Mouse (Mus musculus) embryonic stem cell, embryonic (primary cell): Measurements from ENCODE around the gene Noxred1.

Source experiments
- CTCF ChIA-PET, 4 experiments: fragments of 300-600 bp in 2 of 4; fragments of 350-600 bp in 2 of 4; sonication (Branson Sonifier 250); formaldehyde crosslinking; loops; one replicate each; lab custom pipeline; 2022; ENCODE audit warnings: inconsistent platforms in 2 of 4; lab: Charles Lee
- POLR2A ChIA-PET, 4 experiments: fragments of 300-600 bp in 2 of 4; fragments of 350-600 bp in 2 of 4; sonication (Branson Sonifier 250); formaldehyde crosslinking; loops; one replicate each; lab custom pipeline; 2022; ENCODE audit warnings: antibody characterized with exemption in 4 of 4, inconsistent platforms in 1 of 4; lab: Charles Lee

Gene Noxred1

DNA sequence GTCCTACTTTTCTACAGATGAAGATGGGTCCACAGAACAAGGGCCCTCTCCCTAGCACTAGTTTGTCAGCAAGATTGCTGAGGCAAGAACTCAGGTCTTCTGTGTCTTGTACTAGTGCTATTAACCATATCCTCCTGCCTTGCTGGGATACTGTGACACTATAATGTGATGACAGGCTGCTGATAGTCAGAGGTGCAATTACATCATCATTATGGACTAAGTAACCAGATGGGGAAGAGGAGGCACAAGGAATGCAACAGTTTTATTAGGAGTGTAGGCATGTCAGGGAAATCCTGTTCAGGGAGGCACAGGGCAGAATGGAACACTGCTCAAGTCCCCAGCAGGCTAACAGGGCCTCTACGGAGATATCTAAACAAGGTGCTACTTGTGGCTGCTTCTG, at the start of gene Noxred1:
Gene Noxred1 (minus strand): TSS at position 101 of the 400 bp plus-strand sequence.
- CTCF ChIA-PET, result no interaction called here
- POLR2A ChIA-PET, result no interaction called here

DNA sequence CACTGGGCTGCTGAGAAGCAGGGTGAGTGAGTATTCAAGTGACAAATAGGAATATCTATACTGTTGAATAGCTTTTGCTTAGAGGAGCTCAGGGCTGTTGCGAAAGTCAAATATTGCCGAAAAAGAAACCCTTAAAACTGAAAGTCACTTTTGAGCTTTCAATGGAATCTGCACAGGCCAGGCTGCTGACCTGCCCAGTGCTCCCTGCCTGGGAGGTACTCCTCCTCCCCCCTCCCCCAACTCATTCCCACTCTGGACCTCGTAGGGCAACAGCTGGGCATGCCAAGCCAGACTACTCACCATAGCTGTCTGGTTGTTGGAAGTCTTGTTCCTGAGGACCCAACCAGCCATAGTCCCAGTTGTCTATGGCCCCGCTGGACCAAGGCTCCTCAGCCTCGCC, 46.2 kb upstream of the Noxred1 start:
- POLR2A ChIA-PET, result interaction anchor here (0.6 to 15.6 kb wide), 29 partner anchors 8 to 323 kb away, joined by 3 to 389 read pairs (median 4); partner anchors contain the start of genes Ahsa1 (in 3 of the 4) and Vipas39 (in 3 of the 4)

DNA sequence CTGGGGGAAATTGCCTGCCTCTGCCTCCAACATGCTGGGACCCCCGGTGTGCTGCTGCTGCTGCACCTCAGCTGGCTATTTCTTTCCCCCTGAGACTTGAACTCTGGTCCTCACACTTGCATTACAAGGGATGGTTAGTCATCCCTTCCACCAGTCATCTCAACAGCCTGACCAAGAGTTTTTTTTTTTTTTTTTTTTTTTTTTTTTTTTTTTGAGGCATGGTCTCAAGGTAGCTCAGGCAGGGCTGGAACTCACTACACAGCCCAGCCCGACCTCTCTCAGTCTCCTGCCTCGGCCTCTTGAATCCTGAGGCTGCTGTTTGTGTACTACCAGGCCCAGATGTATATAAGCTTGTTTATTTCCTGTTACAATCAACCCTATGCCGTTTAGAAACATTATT, 45.7 kb upstream of the Noxred1 start:
- CTCF ChIA-PET, result interaction anchor here in 2 of 4 experiments (0.7 to 1.2 kb wide), 7 partner anchors 9 to 282 kb away, joined by 3 to 5 read pairs (median 3); no protein-coding TSS in a partner anchor

More for the DNA sequence above, 46.2 kb upstream of the Noxred1 start:
- CTCF ChIA-PET, result interaction anchor here in 2 of 4 experiments (0.8 to 1.2 kb wide), 2 partner anchors 46 to 196 kb away, joined by 3 read pairs; no protein-coding TSS in a partner anchor

DNA sequence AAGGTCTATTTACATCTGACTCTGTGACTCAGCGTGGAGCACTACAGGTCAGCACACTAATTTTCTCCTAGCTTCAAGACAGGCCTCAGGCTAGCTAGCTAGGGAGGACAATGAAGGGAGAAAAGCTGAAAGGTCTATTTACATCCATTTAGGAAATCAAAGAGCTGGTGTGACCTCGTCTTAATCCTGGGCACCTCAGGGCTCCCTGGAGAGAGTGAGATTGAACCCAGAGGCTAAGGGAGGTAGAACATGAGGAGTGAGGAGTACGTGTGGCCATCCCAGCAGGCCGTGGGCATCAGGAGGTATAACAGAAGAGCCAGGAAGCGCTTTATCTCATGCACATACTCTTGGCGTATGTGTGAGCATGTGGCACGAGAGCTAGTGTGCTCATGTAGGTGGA, 45.2 kb upstream of the Noxred1 start:
- POLR2A ChIA-PET, result interaction anchor here (0.5 to 15.6 kb wide), 34 partner anchors 9 to 594 kb away, joined by 3 to 389 read pairs (median 5); partner anchors contain the start of genes Ahsa1 (in 3 of the 4), Vipas39 (in 3 of the 4), Gstz1 (in 1 of the 4) and Pomt2 (in 1 of the 4)
- CTCF ChIA-PET, result interaction anchor here in 3 of 4 experiments (0.6 to 1.2 kb wide), 9 partner anchors 9 to 281 kb away, joined by 3 to 5 read pairs (median 3); no protein-coding TSS in a partner anchor

More for the DNA sequence above, 45.7 kb upstream of the Noxred1 start:
- POLR2A ChIA-PET, result interaction anchor here (0.6 to 15.6 kb wide), 40 partner anchors 8 to 341 kb away, joined by 3 to 389 read pairs (median 4); partner anchors contain the start of genes Ahsa1 (in 3 of the 4), Vipas39 (in 3 of the 4), Gstz1 (in 1 of the 4) and Pomt2 (in 1 of the 4)

GRCm38 (mm10) chr12:87282743-87283142, 44.2 kb upstream of the Noxred1 start:
- POLR2A ChIA-PET, result interaction anchor here (0.6 to 15.6 kb wide), 26 partner anchors 8 to 135 kb away, joined by 3 to 389 read pairs (median 9); partner anchors contain the start of genes Ahsa1 (in 2 of the 4), Vipas39 (in 2 of the 4), Gstz1 (in 1 of the 4) and Pomt2 (in 1 of the 4)
- CTCF ChIA-PET, result interaction anchor here in 2 of 4 experiments (0.6 to 1.2 kb wide), 6 partner anchors 8 to 119 kb away, joined by 3 to 5 read pairs (median 3); no protein-coding TSS in a partner anchor

DNA sequence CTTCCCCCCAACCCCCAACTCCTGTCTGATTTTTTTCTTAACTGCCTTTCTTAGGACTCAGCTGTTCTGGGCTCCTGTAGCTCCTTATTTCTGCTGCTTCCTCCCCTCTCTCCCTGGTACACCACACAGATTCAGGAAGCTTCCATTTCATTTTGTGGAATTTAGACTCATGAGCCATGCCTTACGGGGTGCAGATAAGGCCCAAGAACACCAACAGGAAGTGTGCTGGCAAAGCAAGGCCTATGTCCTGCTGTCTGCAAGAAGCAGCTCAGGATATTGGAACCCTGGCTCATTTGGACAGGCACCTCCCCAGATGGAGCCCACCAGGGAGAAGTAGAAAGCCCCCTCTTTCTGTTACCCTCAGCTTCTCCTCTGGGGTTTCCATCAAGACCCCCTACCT, 43.2 kb upstream of the Noxred1 start:
- ChIA-PET POLR2A (interaction anchor here in 3 of 4 experiments (0.5 to 15.6 kb wide), 22 partner anchors 8 to 581 kb away, joined by 3 to 389 read pairs (median 8); partner anchors contain the start of genes Ahsa1 (in 2 of the 3) and Vipas39 (in 2 of the 3)), CTCF (interaction anchor here in 1 of 4 experiments (1.1 kb wide), 1 partner anchor 54 kb away, joined by 3 read pairs; no protein-coding TSS in a partner anchor)

GRCm38 (mm10) chr12:87279879-87280278, 41.3 kb upstream of the Noxred1 start:
- POLR2A ChIA-PET, result interaction anchor here in 3 of 4 experiments (0.6 to 15.6 kb wide), 51 partner anchors 8 to 590 kb away, joined by 3 to 389 read pairs (median 5); partner anchors contain the start of genes Ahsa1 (in 3 of the 3), Pomt2 (in 3 of the 3), Vipas39 (in 3 of the 3) and Sptlc2 (in 2 of the 3)
- CTCF ChIA-PET, result interaction anchor here (0.6 to 2.9 kb wide), 34 partner anchors 10 to 475 kb away, joined by 3 to 23 read pairs (median 4); partner anchors contain the start of genes Ahsa1 (in 1 of the 4) and Vipas39 (in 1 of the 4)

- POLR2A ChIA-PET, result interaction anchor here (0.7 to 15.6 kb wide), 55 partner anchors 9 to 590 kb away, joined by 3 to 389 read pairs (median 5); partner anchors contain the start of genes Ahsa1 (in 4 of the 4), Vipas39 (in 4 of the 4), Pomt2 (in 3 of the 4) and Sptlc2 (in 2 of the 4)
Measured at GRCm38 (mm10) chr12:87279350-87279749, 40.8 kb upstream of the Noxred1 start.

GRCm38 (mm10) chr12:87278118-87278730, 39.7 kb upstream of the Noxred1 start:
- CTCF ChIA-PET, result interaction anchor here (0.5 to 2.9 kb wide), 7 partner anchors 12 to 96 kb away, joined by 3 to 23 read pairs (median 4); partner anchors contain the start of genes Ahsa1 (in 2 of the 4) and Vipas39 (in 2 of the 4)
- POLR2A ChIA-PET, result interaction anchor here (0.6 to 15.6 kb wide), 44 partner anchors 10 to 1364 kb away, joined by 3 to 389 read pairs (median 6); partner anchors contain the start of genes Ahsa1 (in 3 of the 4), Pomt2 (in 3 of the 4), Vipas39 (in 3 of the 4) and Gstz1 (in 1 of the 4)

More at GRCm38 (mm10) chr12:87279350-87279749, 40.8 kb upstream of the Noxred1 start:
- CTCF ChIA-PET, result interaction anchor here (0.7 to 2.9 kb wide), 24 partner anchors 10 to 454 kb away, joined by 3 to 23 read pairs (median 4); partner anchors contain the start of genes Ahsa1 (in 1 of the 4) and Vipas39 (in 1 of the 4)

DNA sequence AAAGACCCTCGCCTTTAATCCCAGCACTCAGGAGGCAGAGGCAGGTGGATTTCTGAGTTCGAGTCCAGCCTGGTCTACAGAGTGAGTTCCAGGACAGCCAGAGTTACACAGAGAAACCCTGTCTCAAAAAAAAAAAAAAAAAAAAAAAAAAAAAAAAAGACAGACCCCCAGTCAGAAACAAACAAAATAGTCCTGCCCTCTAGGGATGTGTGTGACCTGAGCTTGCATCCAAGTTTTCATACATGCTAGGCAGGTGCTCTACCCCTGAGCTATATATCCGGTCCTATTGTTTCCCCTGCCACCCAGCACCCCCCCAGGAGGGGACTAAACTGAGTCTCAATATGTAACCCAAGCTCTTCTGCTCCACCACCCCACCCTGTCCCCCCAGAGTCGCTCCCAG, 38.7 kb upstream of the Noxred1 start:
- POLR2A ChIA-PET, result interaction anchor here (0.5 to 15.6 kb wide), 35 partner anchors 9 to 1363 kb away, joined by 3 to 389 read pairs (median 5); partner anchors contain the start of genes Ahsa1 (in 3 of the 4), Vipas39 (in 3 of the 4), Sptlc2 (in 2 of the 4) and Pomt2 (in 1 of the 4)

DNA sequence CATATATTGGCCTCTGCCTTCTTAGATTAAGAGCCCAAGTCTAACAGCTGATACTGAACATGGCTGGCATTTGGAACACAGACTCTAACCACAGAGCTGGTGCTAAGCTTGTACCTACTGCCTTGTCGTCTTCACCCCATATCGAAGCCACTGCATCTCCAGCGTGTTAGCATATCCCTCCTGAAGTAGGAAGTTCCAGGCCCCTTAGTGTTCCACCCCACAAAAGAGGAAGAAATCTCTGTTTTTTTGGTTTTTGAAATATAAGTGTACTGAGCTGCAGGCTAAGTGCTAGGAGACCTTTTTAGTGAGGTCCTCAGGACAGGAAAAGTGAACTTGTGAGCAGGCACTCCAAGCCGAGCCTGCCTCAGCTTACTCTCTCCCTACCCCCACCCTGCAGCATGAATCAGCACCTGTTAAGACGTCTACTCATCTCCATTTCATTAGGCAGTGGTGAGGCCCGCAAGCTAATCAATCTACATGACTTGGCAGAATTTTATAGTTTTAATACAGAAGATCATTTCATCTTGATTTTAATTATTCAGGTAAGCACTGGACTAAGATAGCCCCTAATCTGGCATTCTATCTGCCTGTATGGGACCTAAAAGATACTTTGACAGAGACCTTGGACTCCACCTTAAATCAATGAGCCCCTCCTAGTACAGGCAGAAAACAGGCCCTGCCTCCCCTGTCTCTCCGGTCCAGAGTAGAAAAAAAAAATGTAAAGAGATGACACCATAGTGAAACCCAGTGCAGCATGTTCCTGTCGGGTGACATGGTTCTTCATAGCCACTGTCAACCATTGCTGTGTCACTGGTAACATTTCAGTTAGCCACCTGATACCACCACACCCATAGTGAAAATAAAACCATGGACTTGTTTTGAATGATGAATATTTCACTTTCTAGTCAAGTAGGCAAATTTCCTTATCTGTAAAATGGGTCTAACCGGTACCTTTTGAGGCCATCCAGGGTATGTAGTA, 36.6 kb upstream of the Noxred1 start:
- POLR2A ChIA-PET, result interaction anchor here in 3 of 4 experiments (0.6 to 15.6 kb wide), 27 partner anchors 8 to 488 kb away, joined by 3 to 389 read pairs (median 7); partner anchors contain the start of genes Ahsa1 (in 2 of the 3), Vipas39 (in 2 of the 3), Pomt2 (in 1 of the 3) and Sptlc2 (in 1 of the 3)
- CTCF ChIA-PET, result interaction anchor here in 3 of 4 experiments (0.6 to 1.2 kb wide), 5 partner anchors 8 to 1041 kb away, joined by 3 to 5 read pairs (median 3); partner anchors contain the start of genes Ahsa1 (in 1 of the 3) and Vipas39 (in 1 of the 3)

More for the DNA sequence above, 38.7 kb upstream of the Noxred1 start:
- CTCF ChIA-PET, result interaction anchor here (0.6 to 1.0 kb wide), 4 partner anchors 51 to 304 kb away, joined by 3 to 4 read pairs (median 3); no protein-coding TSS in a partner anchor

GRCm38 (mm10) chr12:87267682-87268081, 29.1 kb upstream of the Noxred1 start:
- ChIA-PET CTCF (interaction anchor here in 2 of 4 experiments (1.2 to 2.3 kb wide), 5 partner anchors 12 to 553 kb away, joined by 3 to 12 read pairs (median 4); partner anchors contain the start of gene Pomt2 (in 1 of the 2)), POLR2A (interaction anchor here (0.7 to 6.8 kb wide), 47 partner anchors 11 to 186 kb away, joined by 3 to 109 read pairs (median 6); partner anchors contain the start of genes Pomt2 (in 2 of the 4), Gstz1 (in 1 of the 4), Sptlc2 (in 1 of the 4) and Tmed8 (in 1 of the 4))

DNA sequence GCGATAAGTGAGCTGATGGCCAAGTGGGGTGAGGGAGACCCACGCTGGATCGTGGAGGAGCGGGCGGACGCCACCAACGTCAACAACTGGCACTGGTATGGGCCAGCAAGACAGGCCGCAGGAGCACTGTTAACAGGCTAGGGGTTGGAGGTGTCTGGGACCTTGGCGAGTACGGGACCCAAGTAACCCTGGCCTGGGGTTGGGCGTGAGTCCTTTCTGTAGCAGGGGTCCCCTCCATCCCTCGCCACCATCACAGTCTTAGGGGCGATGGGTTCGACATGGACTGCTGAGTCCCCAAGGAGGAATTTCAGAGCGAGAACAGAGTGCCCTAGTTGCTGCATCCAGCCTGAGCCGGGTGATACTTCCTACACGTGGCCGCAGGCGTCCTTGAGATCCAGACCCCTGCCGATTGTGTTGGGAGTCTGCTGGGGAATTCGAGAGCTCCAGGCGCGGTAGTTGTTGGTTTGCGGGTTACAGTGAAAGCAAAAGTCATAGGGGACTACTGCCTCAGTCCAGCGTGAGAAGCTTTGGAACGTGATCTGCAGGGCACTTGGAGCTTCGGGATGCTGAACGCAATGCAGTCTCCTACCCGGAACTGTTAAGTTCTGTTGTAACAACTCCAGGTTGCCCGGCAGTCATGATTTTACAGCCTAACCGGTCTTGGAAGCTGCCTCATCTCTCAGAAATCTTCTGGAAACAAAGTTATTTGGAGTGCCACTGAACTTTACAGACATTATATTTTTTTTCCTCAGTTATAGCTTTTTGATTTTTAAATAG, 28.5 kb upstream of the Noxred1 start:
- POLR2A ChIA-PET, result interaction anchor here (0.7 to 6.8 kb wide), 71 partner anchors 8 to 185 kb away, joined by 3 to 109 read pairs (median 6); partner anchors contain the start of genes Pomt2 (in 3 of the 4), Gstz1 (in 2 of the 4), Sptlc2 (in 1 of the 4) and Tmed8 (in 1 of the 4)
- CTCF ChIA-PET, result interaction anchor here (0.6 to 2.3 kb wide), 9 partner anchors 12 to 552 kb away, joined by 3 to 12 read pairs (median 4); partner anchors contain the start of gene Pomt2 (in 1 of the 4)

DNA sequence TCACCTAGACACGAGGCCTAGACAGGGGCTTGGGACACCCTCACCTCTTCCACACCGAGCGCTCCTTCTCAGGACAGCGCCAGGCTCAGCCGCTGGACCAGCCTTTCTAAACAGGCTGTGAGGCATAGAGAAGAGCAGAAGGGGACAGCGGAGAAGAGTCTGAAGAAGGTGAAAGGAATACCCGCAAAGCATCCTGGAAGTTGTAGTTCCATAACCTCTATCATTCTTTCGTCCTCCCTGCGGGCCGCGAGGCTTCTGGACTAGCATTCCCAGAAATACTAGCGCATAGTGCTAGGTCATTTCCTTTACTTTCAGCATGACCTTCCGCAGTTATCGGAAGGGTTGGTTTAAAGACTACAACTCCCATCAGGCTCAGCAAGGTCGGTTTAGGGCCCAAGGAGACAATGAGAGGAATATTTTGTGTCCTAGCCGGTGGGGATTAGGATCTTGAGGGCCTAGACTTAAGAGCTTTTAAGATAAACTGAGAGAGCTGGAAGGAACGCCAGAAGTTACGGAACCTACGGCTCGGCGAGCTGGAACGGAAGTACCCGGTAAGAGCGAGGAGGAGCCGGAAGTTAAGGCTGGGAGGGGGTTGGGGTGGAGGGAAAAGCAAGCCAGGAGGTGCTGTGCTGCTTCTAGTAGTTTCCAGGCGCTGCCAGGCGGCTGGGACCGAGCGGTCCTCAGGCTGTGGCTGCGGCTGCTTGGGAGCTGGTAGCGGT, 27.7 kb upstream of the Noxred1 start, which contains the start of the genes Vipas39 and Ahsa1:
Gene Vipas39 (minus strand): TSS at position 149 of the 719 bp plus-strand sequence.
Gene Ahsa1 (plus strand): TSS at position 372 of the 719 bp plus-strand sequence.
- ChIA-PET POLR2A (interaction anchor here (0.5 to 6.8 kb wide), 72 partner anchors 8 to 177 kb away, joined by 3 to 109 read pairs (median 6); partner anchors contain the start of genes Pomt2 (in 3 of the 4), Gstz1 (in 2 of the 4), Sptlc2 (in 2 of the 4) and Tmed8 (in 1 of the 4)), CTCF (interaction anchor here (0.6 to 2.3 kb wide), 14 partner anchors 9 to 565 kb away, joined by 3 to 12 read pairs (median 4); partner anchors contain the start of gene Pomt2 (in 1 of the 4))
